Mouse (Mus musculus): ENCODE results near the gene Fam117a. TPM values are rescaled to one million over a fixed set of nuclear protein-coding genes. Genes with fewer than 3 reads are reported as not detected.
A peak's percentile ranks its signal among the peaks of the same experiment; 100 is the strongest.

The Fam117a gene
- polyA plus RNA-seq (2014; fragmentation: Nextera tagmentation; extraction: Ambion mirVana): 11.8 and 12.2 TPM in 2 replicates

DNA sequence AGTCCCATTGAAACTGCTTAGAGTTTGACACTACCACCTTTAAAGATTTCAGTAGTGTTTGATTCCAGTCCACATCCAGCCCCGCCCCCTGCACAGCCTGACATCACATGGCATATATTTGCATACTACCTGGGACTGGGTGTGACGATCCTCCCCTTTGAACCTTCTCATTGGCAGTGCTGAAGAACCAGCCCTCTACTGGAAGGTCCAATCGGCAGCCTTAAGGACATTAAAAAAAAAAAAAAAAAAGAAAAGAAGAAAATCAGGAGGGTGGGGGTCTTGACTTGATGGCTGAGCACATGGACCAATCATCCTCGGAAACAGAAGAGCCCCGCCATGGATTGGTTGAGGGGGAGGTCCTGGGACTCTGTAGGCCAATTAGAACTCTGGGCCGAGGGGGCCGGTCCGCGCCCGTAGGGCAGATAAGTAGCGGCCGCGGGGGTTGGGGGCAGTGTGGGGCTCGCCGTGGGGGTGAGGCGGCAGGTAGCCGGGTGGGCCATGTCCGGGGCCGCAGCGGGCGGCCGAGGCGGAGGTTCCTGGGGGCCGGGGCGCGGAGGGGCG lies at the start of gene Fam117a:
Fam117a (plus strand) TSS at position 451 of the 561 bp plus-strand sequence.
- H3K27ac ChIP-seq (ENCODE audit: low read depth, low read length): no peak within 1 kb of the TSS; the same call in 1 of the 2 replicates
- peak; percentile 98 for ATAC-seq (ENCODE audit: insufficient read depth, low FRiP score, low TSS enrichment)
- no peaks in the 10 kb centered on the region for H3K36me3 ChIP-seq (ENCODE audit: control insufficient read depth, insufficient read depth, low read length)
- peak; percentile 89 for DNase-seq (ENCODE audit: low spot score)
- H3K4me1 ChIP-seq (ENCODE audit: control insufficient read depth, insufficient read depth, low read length): peaks cover 13% of the 10 kb centered on the region
- peak within 1 kb of the TSS; percentile 87 for H3K4me3 ChIP-seq (ENCODE audit: low read depth, low read length)
- no peaks in the 10 kb centered on the region for H3K27me3 ChIP-seq (ENCODE audit: control insufficient read depth, insufficient read depth, low read length)
- no peaks in the 10 kb centered on the region for H3K9me3 ChIP-seq (ENCODE audit: control insufficient read depth, low read length)
- H3K9ac ChIP-seq (ENCODE audit: low read length): peak within 1 kb of the TSS; percentile 78
- WGBS: 0% methylated on average over 23 of the region's 27 CpGs
- peak within 1 kb of the TSS; percentile 89 for H3K4me2 ChIP-seq (ENCODE audit: low read depth)

DNA sequence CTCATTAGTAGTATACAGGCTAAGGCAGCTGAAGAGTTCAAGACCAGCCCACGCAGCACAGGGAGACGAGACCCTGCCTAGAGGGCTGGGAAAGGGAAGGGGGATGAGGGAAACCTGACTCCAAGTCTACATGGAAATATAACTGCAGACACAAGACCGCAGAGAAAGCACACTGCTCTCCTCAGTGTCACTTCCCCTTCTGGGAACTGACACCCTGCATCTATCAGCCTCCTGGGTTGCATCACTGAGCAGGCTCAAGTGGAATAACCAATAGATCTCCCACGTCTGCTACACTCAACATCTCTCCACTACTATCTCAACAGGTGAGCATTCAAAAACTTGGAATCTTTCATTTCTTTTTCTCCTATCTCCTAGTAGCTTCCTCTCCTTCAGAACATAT lies 44.8 kb upstream of the Fam117a start:
- H3K4me2 ChIP-seq (ENCODE audit: low read depth): no peak overlapping the region
- H3K4me3 ChIP-seq (ENCODE audit: low read depth, low read length): no peak overlapping the region
- H3K9me3 ChIP-seq (ENCODE audit: control insufficient read depth, low read length): no peaks in the 10 kb centered on the region
- whole genome bisulfite sequencing: 85% methylated on average over 4 of the region's 4 CpGs
- no peak overlapping the region for H3K27ac ChIP-seq (ENCODE audit: low read depth, low read length)
- H3K4me1 ChIP-seq (ENCODE audit: control insufficient read depth, insufficient read depth, low read length): no peaks in the 10 kb centered on the region
- peaks cover 11% of the 10 kb centered on the region for H3K36me3 ChIP-seq (ENCODE audit: control insufficient read depth, insufficient read depth, low read length)
- ATAC-seq (ENCODE audit: insufficient read depth, low FRiP score, low TSS enrichment) (no peak), DNase-seq (ENCODE audit: low spot score) (no peak)
- no peaks in the 10 kb centered on the region for H3K27me3 ChIP-seq (ENCODE audit: control insufficient read depth, insufficient read depth, low read length)
- H3K9ac ChIP-seq (ENCODE audit: low read length): no peak overlapping the region

- Histone ChIP-seq H3K9ac (ENCODE audit: low read length) (no peak overlapping the region), H3K27ac (ENCODE audit: low read depth, low read length) (no peak overlapping the region), H3K4me2 (ENCODE audit: low read depth) (no peak overlapping the region), H3K36me3 (ENCODE audit: control insufficient read depth, insufficient read depth, low read length) (peaks cover 9% of the 10 kb centered on the region), H3K4me3 (ENCODE audit: low read depth, low read length) (no peak overlapping the region), H3K9me3 (ENCODE audit: control insufficient read depth, low read length) (no peaks in the 10 kb centered on the region), H3K27me3 (ENCODE audit: control insufficient read depth, insufficient read depth, low read length) (no peaks in the 10 kb centered on the region), H3K4me1 (ENCODE audit: control insufficient read depth, insufficient read depth, low read length) (no peaks in the 10 kb centered on the region)
- no peak for ATAC-seq (ENCODE audit: insufficient read depth, low FRiP score, low TSS enrichment)
- no peak for DNase-seq (ENCODE audit: low spot score)
- WGBS: 89% methylated on average over 8 of the region's 8 CpGs
Observed at GRCm38 (mm10) chr11:95293017-95293624, 43.7 kb upstream of the Fam117a start.

DNA sequence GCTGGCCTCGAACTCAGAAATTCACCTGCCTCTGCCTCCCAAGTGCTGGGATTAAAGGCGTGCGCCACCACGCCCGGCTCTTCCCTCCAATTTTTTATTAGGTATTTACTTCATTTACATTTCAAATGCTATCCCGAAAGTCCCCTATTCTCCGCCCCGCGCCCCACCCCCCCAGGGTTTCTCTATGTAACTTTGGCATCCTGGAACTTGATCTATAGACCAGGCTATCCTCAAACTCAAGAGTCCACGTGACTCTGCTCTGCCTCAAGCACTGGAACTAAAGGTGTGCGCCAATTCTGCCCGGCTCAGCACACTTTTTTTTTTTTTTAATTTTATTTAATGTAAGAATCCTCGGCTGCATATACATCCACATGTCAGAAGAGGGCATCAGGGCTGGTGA lies 41.1 kb upstream of the Fam117a start:
- no peak overlapping the region for H3K27ac ChIP-seq (ENCODE audit: low read depth, low read length)
- H3K4me2 ChIP-seq (ENCODE audit: low read depth): no peak overlapping the region
- WGBS: 94% methylated on average over 13 of the region's 13 CpGs
- H3K4me1 ChIP-seq (ENCODE audit: control insufficient read depth, insufficient read depth, low read length): no peaks in the 10 kb centered on the region
- H3K27me3 ChIP-seq (ENCODE audit: control insufficient read depth, insufficient read depth, low read length): no peaks in the 10 kb centered on the region
- H3K9me3 ChIP-seq (ENCODE audit: control insufficient read depth, low read length): no peaks in the 10 kb centered on the region
- ATAC-seq (ENCODE audit: insufficient read depth, low FRiP score, low TSS enrichment) (no peak), DNase-seq (ENCODE audit: low spot score) (no peak)
- H3K36me3 ChIP-seq (ENCODE audit: control insufficient read depth, insufficient read depth, low read length): peaks cover 12% of the 10 kb centered on the region
- no peak overlapping the region for H3K9ac ChIP-seq (ENCODE audit: low read length)
- no peak overlapping the region for H3K4me3 ChIP-seq (ENCODE audit: low read depth, low read length)

DNA sequence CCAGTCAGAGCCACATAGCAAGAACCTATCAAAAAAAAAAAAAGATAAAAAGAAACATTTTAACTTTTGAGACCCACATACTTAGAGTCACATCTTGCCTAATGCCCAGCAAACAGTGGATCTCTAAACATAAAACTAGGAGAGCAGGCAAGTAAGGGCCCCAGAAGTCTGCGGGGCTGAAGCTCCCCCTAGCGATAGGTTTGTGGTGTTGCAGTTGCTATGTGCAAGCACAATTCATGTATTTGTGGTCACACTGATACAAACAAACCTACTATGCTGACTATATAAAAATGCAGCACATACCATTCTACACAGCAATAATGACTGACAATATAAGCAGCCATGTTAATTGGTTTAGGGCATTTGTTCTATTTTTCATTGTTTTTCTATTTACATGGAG lies 38.7 kb upstream of the Fam117a start:
- peaks cover 12% of the 10 kb centered on the region for H3K36me3 ChIP-seq (ENCODE audit: control insufficient read depth, insufficient read depth, low read length)

GRCm38 (mm10) chr11:95299886-95300285 lies 36.9 kb upstream of the Fam117a start:
- no peak overlapping the region for H3K27ac ChIP-seq (ENCODE audit: low read depth, low read length)
- H3K4me3 ChIP-seq (ENCODE audit: low read depth, low read length): no peak overlapping the region
- DNase-seq (ENCODE audit: low spot score): no peak
- 93% methylated on average over 12 of the region's 12 CpGs for WGBS
- no peaks in the 10 kb centered on the region for H3K9me3 ChIP-seq (ENCODE audit: control insufficient read depth, low read length)
- H3K36me3 ChIP-seq (ENCODE audit: control insufficient read depth, insufficient read depth, low read length): peaks cover 6% of the 10 kb centered on the region
- H3K4me1 ChIP-seq (ENCODE audit: control insufficient read depth, insufficient read depth, low read length): no peaks in the 10 kb centered on the region
- no peak overlapping the region for H3K9ac ChIP-seq (ENCODE audit: low read length)
- no peak for ATAC-seq (ENCODE audit: insufficient read depth, low FRiP score, low TSS enrichment)
- no peak overlapping the region for H3K4me2 ChIP-seq (ENCODE audit: low read depth)
- H3K27me3 ChIP-seq (ENCODE audit: control insufficient read depth, insufficient read depth, low read length): no peaks in the 10 kb centered on the region

More for the DNA sequence above, 38.7 kb upstream of the Fam117a start:
- no peak overlapping the region for H3K27ac ChIP-seq (ENCODE audit: low read depth, low read length)
- no peak overlapping the region for H3K9ac ChIP-seq (ENCODE audit: low read length)
- H3K4me1 ChIP-seq (ENCODE audit: control insufficient read depth, insufficient read depth, low read length): no peaks in the 10 kb centered on the region
- ATAC-seq (ENCODE audit: insufficient read depth, low FRiP score, low TSS enrichment) (no peak), DNase-seq (ENCODE audit: low spot score) (peak; percentile 32)
- WGBS: 23% methylated on average over 2 of the region's 2 CpGs
- no peaks in the 10 kb centered on the region for H3K27me3 ChIP-seq (ENCODE audit: control insufficient read depth, insufficient read depth, low read length)
- no peak overlapping the region for H3K4me2 ChIP-seq (ENCODE audit: low read depth)
- H3K9me3 ChIP-seq (ENCODE audit: control insufficient read depth, low read length): no peaks in the 10 kb centered on the region
- no peak overlapping the region for H3K4me3 ChIP-seq (ENCODE audit: low read depth, low read length)

GRCm38 (mm10) chr11:95301772-95302171 lies 35.0 kb upstream of the Fam117a start:
- Histone ChIP-seq H3K4me1 (ENCODE audit: control insufficient read depth, insufficient read depth, low read length) (no peaks in the 10 kb centered on the region), H3K4me3 (ENCODE audit: low read depth, low read length) (no peak overlapping the region), H3K9ac (ENCODE audit: low read length) (no peak overlapping the region), H3K27me3 (ENCODE audit: control insufficient read depth, insufficient read depth, low read length) (no peaks in the 10 kb centered on the region), H3K36me3 (ENCODE audit: control insufficient read depth, insufficient read depth, low read length) (peaks cover 10% of the 10 kb centered on the region), H3K4me2 (ENCODE audit: low read depth) (no peak overlapping the region), H3K27ac (ENCODE audit: low read depth, low read length) (no peak overlapping the region), H3K9me3 (ENCODE audit: control insufficient read depth, low read length) (no peaks in the 10 kb centered on the region)
- DNase-seq (ENCODE audit: low spot score) (no peak), ATAC-seq (ENCODE audit: insufficient read depth, low FRiP score, low TSS enrichment) (no peak)
- 66% methylated on average over 3 of the region's 3 CpGs for WGBS

DNA sequence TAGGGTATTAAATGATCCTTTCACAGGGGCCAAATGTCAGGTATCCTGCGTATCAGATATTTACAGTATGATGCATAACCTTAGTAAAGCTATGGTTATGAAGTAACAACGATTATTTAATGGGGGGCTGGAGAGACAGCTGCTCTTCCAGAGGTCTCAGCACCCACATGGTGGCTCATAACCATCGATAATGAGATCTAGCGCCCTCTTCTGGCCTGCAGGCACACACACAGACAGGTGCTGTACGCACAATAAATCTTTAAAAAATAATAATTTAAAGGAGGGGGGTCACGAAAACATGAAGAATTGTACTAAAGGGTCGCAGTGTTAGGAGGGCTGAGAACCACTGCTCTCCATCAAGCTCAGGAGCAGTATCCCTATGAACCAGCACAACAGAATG lies 31.2 kb upstream of the Fam117a start:
- Histone ChIP-seq H3K9ac (ENCODE audit: low read length) (no peak overlapping the region), H3K36me3 (ENCODE audit: control insufficient read depth, insufficient read depth, low read length) (peaks cover 4% of the 10 kb centered on the region), H3K4me3 (ENCODE audit: low read depth, low read length) (no peak overlapping the region), H3K27ac (ENCODE audit: low read depth, low read length) (no peak overlapping the region), H3K4me2 (ENCODE audit: low read depth) (no peak overlapping the region), H3K9me3 (ENCODE audit: control insufficient read depth, low read length) (no peaks in the 10 kb centered on the region), H3K27me3 (ENCODE audit: control insufficient read depth, insufficient read depth, low read length) (no peaks in the 10 kb centered on the region), H3K4me1 (ENCODE audit: control insufficient read depth, insufficient read depth, low read length) (peaks cover 8% of the 10 kb centered on the region)
- ATAC-seq (ENCODE audit: insufficient read depth, low FRiP score, low TSS enrichment) (no peak), DNase-seq (ENCODE audit: low spot score) (no peak)
- 91% methylated on average over 7 of the region's 7 CpGs for WGBS

GRCm38 (mm10) chr11:95307526-95307925 lies 29.3 kb upstream of the Fam117a start:
- Histone ChIP-seq H3K27ac (ENCODE audit: low read depth, low read length) (no peak overlapping the region), H3K4me1 (ENCODE audit: control insufficient read depth, insufficient read depth, low read length) (peaks cover 10% of the 10 kb centered on the region), H3K4me2 (ENCODE audit: low read depth) (no peak overlapping the region), H3K9me3 (ENCODE audit: control insufficient read depth, low read length) (no peaks in the 10 kb centered on the region), H3K4me3 (ENCODE audit: low read depth, low read length) (no peak overlapping the region), H3K36me3 (ENCODE audit: control insufficient read depth, insufficient read depth, low read length) (peaks cover 4% of the 10 kb centered on the region), H3K27me3 (ENCODE audit: control insufficient read depth, insufficient read depth, low read length) (no peaks in the 10 kb centered on the region), H3K9ac (ENCODE audit: low read length) (no peak overlapping the region)
- DNase-seq (ENCODE audit: low spot score): no peak
- ATAC-seq (ENCODE audit: insufficient read depth, low FRiP score, low TSS enrichment): no peak
- 92% methylated on average over 8 of the region's 8 CpGs for WGBS

Data from neural tube, embryonic 11.5 days (tissue).